Mouse (Mus musculus) thymus, postnatal 14 days (tissue): ENCODE measurements around the gene Cltc.
"Not testable (repeated sequence)": the region's sequence is repeated elsewhere in the genome, so short reads cannot be mapped to it uniquely, and the experiment has no call there.

Experiments
- DNase-seq: peaks from one replicate; pipeline ENCODE4 v3.0.0; 2021

Gene Cltc

GRCm38 (mm10) chr11:86757480-86758371, at the start of gene Cltc:
Cltc (minus strand) TSS chr11:86757565.
- peak; percentile 96 for DNase-seq

GRCm38 (mm10) chr11:86807001-86807477, 49.7 kb upstream of the Cltc start:
- DNase-seq = peak; percentile 59

GRCm38 (mm10) chr11:86794161-86794560, 36.8 kb upstream of the Cltc start:
- no peak for DNase-seq

- DNase-seq = not testable (repeated sequence)
Measured at GRCm38 (mm10) chr11:86787436-86787835, 30.1 kb upstream of the Cltc start.

GRCm38 (mm10) chr11:86785767-86786166, 28.4 kb upstream of the Cltc start:
- DNase-seq = no peak

GRCm38 (mm10) chr11:86769884-86770283, 12.5 kb upstream of the Cltc start:
- no peak for DNase-seq

GRCm38 (mm10) chr11:86764501-86764900, 7.1 kb upstream of the Cltc start:
- DNase-seq = no peak

- DNase-seq = not testable (repeated sequence)
Measured at GRCm38 (mm10) chr11:86763127-86763526, 5.8 kb upstream of the Cltc start.

GRCm38 (mm10) chr11:86760357-86760756, 3.0 kb upstream of the Cltc start:
- no peak for DNase-seq

- no peak for DNase-seq
Measured at GRCm38 (mm10) chr11:86759886-86760285, 2.5 kb upstream of the Cltc start.

- no peak for DNase-seq
Measured at GRCm38 (mm10) chr11:86759226-86759625, 1.9 kb upstream of the Cltc start.

GRCm38 (mm10) chr11:86758559-86758958, 1.2 kb upstream of the Cltc start:
- no peak for DNase-seq

- no peak for DNase-seq
Measured at GRCm38 (mm10) chr11:86757142-86757479, 254 bp downstream of the Cltc start.

GRCm38 (mm10) chr11:86756156-86757141, 916 bp downstream of the Cltc start:
- peak; percentile 37 for DNase-seq

GRCm38 (mm10) chr11:86752404-86752803, 5.0 kb downstream of the Cltc start:
- no peak for DNase-seq

- no peak for DNase-seq
Measured at GRCm38 (mm10) chr11:86751010-86751409, 6.4 kb downstream of the Cltc start.

GRCm38 (mm10) chr11:86749776-86750423, 7.5 kb downstream of the Cltc start:
- no peak for DNase-seq

GRCm38 (mm10) chr11:86745634-86746404, 11.5 kb downstream of the Cltc start:
- no peak for DNase-seq

- no peak for DNase-seq
Measured at GRCm38 (mm10) chr11:86742605-86743004, 14.8 kb downstream of the Cltc start.

GRCm38 (mm10) chr11:86741505-86741904, 15.9 kb downstream of the Cltc start:
- no peak for DNase-seq

GRCm38 (mm10) chr11:86739470-86739869, 17.9 kb downstream of the Cltc start:
- no peak for DNase-seq

GRCm38 (mm10) chr11:86738956-86739355, 18.4 kb downstream of the Cltc start:
- DNase-seq = no peak
